Mouse (Mus musculus) thymus, postnatal 36 days (tissue): Measurements from ENCODE around the gene Elovl6.
A peak's percentile ranks its signal among the peaks of the same experiment; 100 is the strongest.

Experiments used
- DNase-seq, 2 experiments: peaks; one replicate each; pipeline ENCODE4 v3.0.0; 2022; ENCODE audit warnings: mixed read lengths in 2 of 2

Elovl6 gene

GRCm38 (mm10) chr3:129649586-129650292 is 117.6 kb downstream of the Elovl6 start:
- no peak for DNase-seq

- DNase-seq, result no peak
Observed at GRCm38 (mm10) chr3:129650293-129650612, 118.1 kb downstream of the Elovl6 start.

- DNase-seq, result no peak
Observed at GRCm38 (mm10) chr3:129650931-129651330, 118.8 kb downstream of the Elovl6 start.

GRCm38 (mm10) chr3:129651765-129652164 is 119.6 kb downstream of the Elovl6 start:
- no peak for DNase-seq

- DNase-seq, result no peak
Observed at GRCm38 (mm10) chr3:129652476-129652875, 120.3 kb downstream of the Elovl6 start.

- no peak for DNase-seq
Observed at GRCm38 (mm10) chr3:129656540-129656939, 124.4 kb downstream of the Elovl6 start.

- no peak for DNase-seq
Observed at GRCm38 (mm10) chr3:129657222-129657621, 125.1 kb downstream of the Elovl6 start.

- no peak for DNase-seq
Observed at GRCm38 (mm10) chr3:129657775-129658174, 125.6 kb downstream of the Elovl6 start.

- DNase-seq, result peak; percentile 54 to 66
Observed at GRCm38 (mm10) chr3:129658776-129659175, 126.6 kb downstream of the Elovl6 start.

GRCm38 (mm10) chr3:129663906-129664305 is 131.8 kb downstream of the Elovl6 start:
- DNase-seq, result no peak

GRCm38 (mm10) chr3:129675923-129676322 is 143.8 kb downstream of the Elovl6 start:
- DNase-seq, result no peak

- no peak for DNase-seq
Observed at GRCm38 (mm10) chr3:129680258-129680657, 148.1 kb downstream of the Elovl6 start.

GRCm38 (mm10) chr3:129681841-129682240 is 149.7 kb downstream of the Elovl6 start:
- DNase-seq, result no peak

- DNase-seq, result no peak
Observed at GRCm38 (mm10) chr3:129682389-129682788, 150.2 kb downstream of the Elovl6 start.

- DNase-seq, result peak; percentile 22 to 40
Observed at GRCm38 (mm10) chr3:129683060-129683679, 151.0 kb downstream of the Elovl6 start.

- DNase-seq, result no peak
Observed at GRCm38 (mm10) chr3:129686196-129686595, 154.0 kb downstream of the Elovl6 start.

GRCm38 (mm10) chr3:129686698-129687333 is 154.7 kb downstream of the Elovl6 start:
- DNase-seq, result peak; percentile 16 to 22

GRCm38 (mm10) chr3:129687429-129687828 is 155.3 kb downstream of the Elovl6 start:
- no peak for DNase-seq
